Mouse (Mus musculus) liver, embryonic 13.5 days (tissue): ENCODE measurements around the gene Pex7. TPM values are rescaled to one million over a fixed set of nuclear protein-coding genes. Genes with fewer than 3 reads are reported as not detected.

Experiments used
- ATAC-seq: fragments of 200-750 bp; cut with Nextera tagmentation; 2 replicates; pipeline ENCODE4 v1.8.0; 2017; ENCODE audit warnings: low read depth, mild to moderate bottlenecking, moderate number of reproducible peaks, moderate library complexity
- DNase-seq: peaks from one replicate; pipeline ENCODE4 v3.0.0; 2022
- H3K27ac ChIP-seq: fragments of 300-500 bp; sonication (generic); 2 replicates; pipeline ENCODE4 v1.5.1; 2015; ENCODE audit warnings: moderate library complexity, mild to moderate bottlenecking, inconsistent platforms
- H3K27me3 ChIP-seq: fragments of 300-500 bp; sonication (generic); 2 replicates; pipeline ENCODE4 v1.6.1; 2015; ENCODE audit warnings: mild to moderate bottlenecking, inconsistent platforms
- H3K36me3 ChIP-seq: fragments of 300-500 bp; sonication (generic); 2 replicates; pipeline ENCODE4 v1.6.1; 2015; ENCODE audit warnings: mild to moderate bottlenecking, inconsistent platforms
- H3K4me1 ChIP-seq: fragments of 300-500 bp; sonication (generic); replicated peaks from 2 replicates; pipeline ENCODE4 v1.6.1; 2015; ENCODE audit warnings: inconsistent platforms
- H3K4me2 ChIP-seq: fragments of 300-500 bp; sonication (generic); 2 replicates; pipeline ENCODE4 v1.6.1; 2015; ENCODE audit warnings: inconsistent platforms, mild to moderate bottlenecking, moderate library complexity
- H3K4me3 ChIP-seq: fragments of 300-500 bp; sonication (generic); replicated peaks from 2 replicates; pipeline ENCODE4 v1.5.1; 2015; ENCODE audit warnings: mild to moderate bottlenecking, inconsistent platforms
- H3K9ac ChIP-seq: fragments of 300-500 bp; sonication (generic); 2 replicates; pipeline ENCODE4 v1.6.1; 2015; ENCODE audit warnings: mild to moderate bottlenecking, inconsistent platforms
- H3K9me3 ChIP-seq: fragments of 300-500 bp; sonication (generic); replicated peaks from 2 replicates; pipeline ENCODE4 v1.6.1; 2016; ENCODE audit warnings: inconsistent platforms
- WGBS: fragments of 180-500 bp; shearing (Covaris S2); methylation state at CpG from one replicate; pipeline ENCODE4 v1.1.7; 2015; ENCODE audit not compliant: insufficient replicate concordance; 5-methylcytosine and 5-hydroxymethylcytosine counted together
- polyA plus RNA-seq: library from polyadenylated mRNA; unstranded; fragments of >200 nt; fragmentation: Nextera tagmentation; extraction: Ambion mirVana; gene quantifications from 2 replicates; pipeline ENCODE4 v1.2.1, GENCODE M21; 2015

Pex7 gene
- polyA plus RNA-seq, 1 experiment from 2014 or later, result 28.2 TPM

DNA sequence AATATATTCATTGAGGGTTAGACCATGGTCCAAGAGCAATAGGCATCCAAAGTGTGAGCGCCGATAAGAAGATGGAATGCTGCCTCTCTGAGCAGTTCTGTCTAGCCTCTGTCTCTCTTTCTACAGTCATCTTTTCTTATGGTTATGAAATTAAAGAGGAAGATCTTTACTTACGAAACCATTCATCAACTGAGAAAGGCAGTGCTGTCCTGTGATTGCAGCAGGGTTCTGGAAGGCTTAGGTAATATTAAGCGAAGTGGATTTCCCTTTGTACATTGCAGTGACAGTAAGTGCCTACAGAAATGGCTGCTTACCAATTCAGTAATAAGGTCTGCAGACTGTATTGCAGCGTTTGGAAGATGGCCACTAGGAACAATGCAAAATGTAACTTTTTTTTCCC is 67.7 kb downstream of the Pex7 start:
- H3K4me3 ChIP-seq, result no peak overlapping the region
- no peak for ATAC-seq
- no peak for DNase-seq
- H3K27me3 ChIP-seq, result no peaks in the 10 kb centered on the region
- H3K4me1 ChIP-seq, result no peaks in the 10 kb centered on the region
- no peak overlapping the region for H3K9ac ChIP-seq
- H3K9me3 ChIP-seq, result no peaks in the 10 kb centered on the region
- WGBS, result 66% methylated on average over 5 of the region's 5 CpGs
- no peak overlapping the region for H3K27ac ChIP-seq
- H3K36me3 ChIP-seq, result no peaks in the 10 kb centered on the region
- no peak overlapping the region for H3K4me2 ChIP-seq

DNA sequence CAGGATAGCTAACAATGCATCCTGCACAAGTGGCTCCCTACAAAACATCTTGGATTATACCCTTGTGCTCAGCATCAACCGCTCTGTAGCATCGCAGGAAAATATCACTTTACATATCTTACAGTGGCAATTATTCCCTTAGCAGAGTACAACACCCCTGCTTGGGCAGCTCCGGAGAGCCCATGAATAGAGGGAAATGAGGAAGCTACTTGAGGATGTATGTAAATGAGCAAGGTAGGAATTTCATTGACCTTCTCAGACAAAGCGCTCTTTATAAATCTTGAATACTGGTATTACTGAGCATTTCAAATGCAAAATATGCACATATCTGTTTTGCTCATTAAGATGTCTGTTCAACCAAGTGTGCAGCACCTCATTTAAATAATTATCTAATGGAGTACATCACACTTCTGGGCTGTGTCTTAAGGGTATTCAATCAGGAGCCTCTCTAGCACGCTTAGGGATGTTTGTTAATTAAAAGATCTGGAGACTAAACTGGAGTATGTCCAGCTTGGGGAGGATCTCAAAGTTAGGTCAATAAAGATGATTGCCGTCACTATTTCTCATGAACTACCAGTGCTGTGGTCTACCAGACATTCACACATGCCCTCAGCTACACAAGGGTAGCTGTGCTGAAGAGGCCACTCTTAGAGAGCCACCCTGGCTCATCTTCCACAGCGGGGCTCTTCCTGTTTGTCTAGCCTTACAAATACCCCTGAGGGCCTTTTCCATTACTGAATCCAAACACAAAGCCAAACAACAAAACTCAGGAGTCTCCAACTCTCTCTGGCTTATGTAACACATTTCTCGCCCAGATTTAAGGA is 71.4 kb downstream of the Pex7 start:
- no peaks in the 10 kb centered on the region for H3K27me3 ChIP-seq
- H3K4me1 ChIP-seq, result no peaks in the 10 kb centered on the region
- no peak overlapping the region for H3K4me3 ChIP-seq
- H3K27ac ChIP-seq, result no peak overlapping the region
- H3K36me3 ChIP-seq, result no peaks in the 10 kb centered on the region
- DNase-seq, result no peak
- 72% methylated on average over 8 of the region's 8 CpGs for WGBS
- no peak for ATAC-seq
- no peaks in the 10 kb centered on the region for H3K9me3 ChIP-seq
- no peak overlapping the region for H3K4me2 ChIP-seq
- no peak overlapping the region for H3K9ac ChIP-seq

DNA sequence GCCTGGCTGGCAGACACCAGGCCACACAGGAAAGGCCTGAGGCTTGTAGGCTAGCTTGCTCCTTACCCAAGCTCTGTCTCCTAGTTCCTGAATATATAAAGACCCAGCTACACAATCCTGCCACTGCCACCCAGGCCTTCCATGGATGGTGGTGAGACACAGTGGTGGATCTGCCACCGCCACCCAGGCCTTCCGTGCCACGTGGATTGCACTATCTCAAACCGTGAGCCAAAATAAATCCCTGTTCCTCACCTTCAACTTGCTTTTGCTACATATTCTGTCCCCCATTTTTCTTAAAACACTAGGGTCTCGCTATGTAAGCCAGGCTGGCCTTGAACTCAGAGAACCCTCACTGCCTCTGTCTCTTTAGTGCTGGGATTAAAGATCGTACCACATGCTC is 73.3 kb downstream of the Pex7 start:
- ATAC-seq (no peak), DNase-seq (no peak)
- Histone ChIP-seq H3K27ac (no peak overlapping the region), H3K9me3 (no peaks in the 10 kb centered on the region), H3K9ac (no peak overlapping the region), H3K27me3 (no peaks in the 10 kb centered on the region), H3K4me1 (no peaks in the 10 kb centered on the region), H3K4me3 (no peak overlapping the region), H3K36me3 (no peaks in the 10 kb centered on the region), H3K4me2 (no peak overlapping the region)
- WGBS, result 82% methylated on average over 6 of the region's 6 CpGs

DNA sequence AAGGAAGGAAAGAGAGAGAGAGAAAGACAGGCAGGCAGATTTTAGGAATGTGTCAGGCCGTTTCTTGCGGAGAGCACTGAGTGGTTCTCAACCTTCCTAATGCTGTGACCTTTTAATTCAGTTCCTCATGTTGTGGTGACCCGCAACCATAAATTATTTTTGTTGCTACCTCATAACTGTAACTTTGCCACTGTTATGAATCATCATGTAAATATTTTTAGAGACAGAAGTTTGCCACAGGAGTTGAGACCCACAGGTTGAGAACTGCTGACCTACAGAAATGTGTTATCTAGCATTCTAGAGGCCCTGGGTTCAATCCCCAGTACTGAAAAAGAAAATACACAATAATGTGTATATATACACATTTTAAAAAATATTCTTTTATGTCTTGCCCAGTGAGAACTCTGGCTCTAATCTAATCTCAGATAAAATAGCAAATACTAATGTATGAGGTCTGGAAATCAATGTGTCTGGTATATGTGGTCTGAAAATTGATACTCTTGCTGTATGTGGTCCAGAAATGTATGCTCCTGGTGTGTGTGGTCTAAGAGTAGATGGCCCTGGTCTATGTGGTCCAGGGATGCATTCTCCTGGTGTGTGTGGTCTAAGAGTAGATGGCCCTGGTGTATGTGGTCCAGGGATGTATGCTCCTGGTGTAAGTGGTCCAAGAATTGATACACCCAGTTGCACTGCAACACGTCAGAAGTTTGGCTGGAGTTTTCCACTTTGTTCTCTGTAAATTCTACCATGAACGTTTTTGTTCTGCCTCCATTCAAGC is 76.2 kb downstream of the Pex7 start:
- 67% methylated on average over 5 of the region's 5 CpGs for WGBS
- Histone ChIP-seq H3K27me3 (no peaks in the 10 kb centered on the region), H3K9me3 (no peaks in the 10 kb centered on the region), H3K27ac (no peak overlapping the region), H3K4me2 (no peak overlapping the region), H3K36me3 (no peaks in the 10 kb centered on the region), H3K9ac (no peak overlapping the region), H3K4me1 (no peaks in the 10 kb centered on the region), H3K4me3 (no peak overlapping the region)
- ATAC-seq (no peak), DNase-seq (no peak)

DNA sequence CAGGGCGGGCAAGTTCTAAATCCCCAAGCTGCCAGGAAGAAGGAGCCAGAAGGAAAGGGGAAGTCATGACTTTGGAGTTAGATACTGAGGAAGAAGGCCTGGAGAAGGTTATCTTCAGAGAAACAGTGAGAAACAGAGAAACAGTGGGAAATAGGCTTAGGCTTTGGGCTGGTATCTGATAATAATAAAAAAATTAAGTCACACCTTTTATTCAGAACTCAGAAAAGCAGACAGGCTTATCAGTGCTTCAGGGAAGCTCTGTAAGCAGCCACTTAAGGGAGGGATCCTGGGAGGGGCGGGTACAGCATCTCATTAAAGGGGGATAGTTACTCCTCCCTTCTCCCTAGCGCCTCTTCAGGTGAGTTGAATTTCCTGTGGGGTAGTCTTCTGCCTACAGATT is 86.5 kb downstream of the Pex7 start:
- no peak overlapping the region for H3K4me2 ChIP-seq
- no peak overlapping the region for H3K4me3 ChIP-seq
- DNase-seq (no peak), ATAC-seq (no peak)
- no peaks in the 10 kb centered on the region for H3K9me3 ChIP-seq
- peaks cover 20% of the 10 kb centered on the region for H3K4me1 ChIP-seq
- H3K27ac ChIP-seq, result no peak overlapping the region
- peaks cover 13% of the 10 kb centered on the region for H3K27me3 ChIP-seq
- H3K36me3 ChIP-seq, result no peaks in the 10 kb centered on the region
- 31% methylated on average over 3 of the region's 3 CpGs for WGBS
- H3K9ac ChIP-seq, result no peak overlapping the region

DNA sequence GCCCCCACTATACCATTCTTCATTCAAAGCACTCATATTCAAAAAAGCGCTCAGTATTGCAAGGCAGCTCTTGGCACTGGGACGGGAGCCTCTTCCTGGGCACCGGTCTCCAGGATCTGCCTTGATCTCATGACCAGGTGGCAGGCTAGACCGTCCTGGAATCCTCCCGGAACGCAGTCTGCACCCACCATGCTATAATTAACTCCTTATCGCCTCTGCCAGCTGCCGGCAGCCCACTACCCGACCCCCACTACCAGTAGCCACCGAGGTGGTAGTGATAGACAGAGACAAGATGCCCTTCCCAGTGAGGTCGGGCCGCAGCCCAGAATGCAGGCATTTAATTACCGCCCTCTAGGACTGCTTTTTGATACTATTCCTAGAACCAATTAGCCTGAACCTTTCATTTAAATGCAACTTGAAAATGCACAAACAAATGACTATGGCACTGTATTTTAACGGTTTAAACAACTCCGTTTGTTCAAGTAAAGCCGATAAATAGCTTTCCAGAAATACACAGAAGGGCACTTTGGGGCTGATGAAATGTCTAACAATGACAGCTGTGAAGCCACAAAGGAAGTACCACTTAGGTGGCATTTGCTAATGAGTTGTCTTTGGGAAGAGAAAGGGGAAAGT is 88.7 kb downstream of the Pex7 start:
- no peak overlapping the region for H3K9ac ChIP-seq
- H3K27ac ChIP-seq, result no peak overlapping the region; the same call in 1 of the 2 replicates
- WGBS, result 7% methylated on average over 16 of the region's 16 CpGs

DNA sequence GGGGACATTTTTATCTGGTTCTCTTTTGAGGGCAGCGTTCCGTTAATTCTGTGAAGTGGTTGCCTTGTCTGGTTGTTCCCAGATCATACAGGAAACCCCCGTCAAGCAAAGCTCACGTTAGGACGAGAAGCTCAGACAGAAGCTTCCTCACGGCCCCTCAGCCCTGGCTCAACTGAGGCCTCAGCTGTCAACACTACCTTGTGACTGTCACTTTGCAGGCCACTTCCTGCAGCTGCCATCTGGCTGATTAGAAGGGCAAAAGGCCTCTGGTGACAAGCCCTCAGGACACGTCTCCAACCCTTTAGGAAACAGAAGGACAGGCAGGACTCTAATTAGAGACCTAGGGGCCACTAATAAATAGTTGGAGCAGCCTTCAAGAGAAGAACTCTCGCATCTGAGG is 92.1 kb downstream of the Pex7 start:
- WGBS, result 8% methylated on average over 8 of the region's 8 CpGs
- H3K27me3 ChIP-seq, result peaks cover 13% of the 10 kb centered on the region
- ATAC-seq (peak; percentile 59), DNase-seq (peak; percentile 16)
- H3K4me1 ChIP-seq, result peaks cover 21% of the 10 kb centered on the region
- no peak overlapping the region for H3K4me2 ChIP-seq
- no peak overlapping the region for H3K9ac ChIP-seq
- no peak overlapping the region for H3K27ac ChIP-seq
- H3K9me3 ChIP-seq, result no peaks in the 10 kb centered on the region
- H3K4me3 ChIP-seq, result no peak overlapping the region
- H3K36me3 ChIP-seq, result no peaks in the 10 kb centered on the region

More for the DNA sequence above, 88.7 kb downstream of the Pex7 start:
- H3K9me3 ChIP-seq, result no peaks in the 10 kb centered on the region
- peaks cover 13% of the 10 kb centered on the region for H3K27me3 ChIP-seq
- peaks cover 24% of the 10 kb centered on the region for H3K4me1 ChIP-seq
- H3K4me2 ChIP-seq, result peak overlapping the region; percentile 34
- no peaks in the 10 kb centered on the region for H3K36me3 ChIP-seq
- no peak overlapping the region for H3K4me3 ChIP-seq
- ATAC-seq (no peak), DNase-seq (peak; percentile 7)

DNA sequence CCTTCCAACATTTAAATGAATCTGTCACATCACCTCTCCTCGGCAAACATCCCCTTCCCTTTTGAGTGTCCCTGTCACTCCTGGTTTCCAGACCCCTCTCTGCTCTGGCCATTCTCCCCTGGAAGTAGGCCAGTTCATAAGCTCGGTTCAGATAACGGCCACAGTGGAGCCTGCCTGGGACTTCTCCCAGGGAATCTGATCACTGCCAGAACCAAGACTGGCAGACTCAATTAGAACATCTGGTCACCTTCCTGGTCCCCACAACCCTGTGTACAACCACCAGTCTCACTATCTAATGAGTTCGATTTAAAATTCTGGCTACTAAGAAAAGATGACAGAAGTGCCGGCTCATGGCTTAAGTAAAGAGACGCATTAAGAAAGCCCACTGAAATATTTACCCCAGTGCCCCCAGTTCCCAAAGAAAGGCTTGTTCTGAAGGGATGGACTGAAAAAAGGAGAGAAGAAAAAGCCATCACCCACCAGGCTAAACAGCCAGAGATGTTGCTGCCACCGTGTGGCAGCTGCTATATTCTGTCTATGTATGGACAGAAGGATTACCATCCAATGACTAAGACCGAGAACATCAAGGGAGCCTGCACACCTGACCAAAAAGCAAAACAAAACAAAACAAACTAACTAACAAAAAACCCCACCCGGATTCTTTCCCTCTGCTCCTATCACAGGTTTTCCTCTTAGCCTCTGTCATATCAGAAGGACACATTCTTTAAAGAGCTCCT is 95.9 kb downstream of the Pex7 start:
- no peak for DNase-seq
- 42% methylated on average over 9 of the region's 9 CpGs for WGBS
- Histone ChIP-seq H3K27me3 (no peaks in the 10 kb centered on the region), H3K9me3 (no peaks in the 10 kb centered on the region), H3K27ac (no peak overlapping the region), H3K4me2 (no peak overlapping the region), H3K4me1 (peaks cover 4% of the 10 kb centered on the region; the same call in 1 of the 2 replicates), H3K36me3 (no peaks in the 10 kb centered on the region), H3K9ac (no peak overlapping the region), H3K4me3 (no peak overlapping the region)
- no peak for ATAC-seq

DNA sequence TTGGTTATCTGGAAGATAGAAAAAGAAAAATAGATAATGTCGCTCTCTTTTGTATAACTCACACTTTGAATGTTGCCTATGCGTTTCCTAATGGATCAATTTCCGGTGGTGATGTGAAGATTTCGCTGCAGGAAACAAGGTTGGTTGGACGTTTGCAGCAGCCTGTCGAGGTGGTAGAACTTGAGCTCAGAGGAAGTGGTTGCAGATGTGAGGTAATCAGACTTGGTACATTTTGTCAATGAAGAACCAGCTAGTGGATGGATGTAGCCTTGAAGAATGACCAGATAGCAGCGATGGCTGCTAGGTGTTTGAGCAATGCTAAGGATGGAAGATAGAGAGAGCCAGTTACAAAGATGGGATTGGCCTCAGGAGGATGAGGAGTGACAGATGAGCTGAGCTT is 102.7 kb downstream of the Pex7 start:
- Histone ChIP-seq H3K4me3 (no peak overlapping the region), H3K4me2 (no peak overlapping the region), H3K9ac (no peak overlapping the region), H3K36me3 (no peaks in the 10 kb centered on the region), H3K4me1 (no peaks in the 10 kb centered on the region), H3K27ac (no peak overlapping the region), H3K27me3 (no peaks in the 10 kb centered on the region), H3K9me3 (no peaks in the 10 kb centered on the region)
- no peak for DNase-seq
- no peak for ATAC-seq
- 38% methylated on average over 7 of the region's 7 CpGs for WGBS
